Mouse (Mus musculus): ENCODE measurements around the gene Plcl2.

- TF ChIP-seq CTCF (IDR thresholded peaks at IDR 0.05; ENCODE audit: control insufficient read depth, insufficient read depth, insufficient read length): no peak
- TF ChIP-seq MYOD1 (IDR thresholded peaks at IDR 0.05; ENCODE audit: control insufficient read depth, insufficient read length, low read depth): no peak
- no peak for TF ChIP-seq MAX (IDR thresholded peaks at IDR 0.05)
- TF ChIP-seq MYOG (IDR thresholded peaks at IDR 0.05; ENCODE audit: control insufficient read depth, extremely low read depth, insufficient read length): no peak
- no peak for TF ChIP-seq CEBPB (IDR thresholded peaks at IDR 0.05; ENCODE audit: low read depth)
- no peak for TF ChIP-seq FOSL1 (IDR thresholded peaks at IDR 0.05; ENCODE audit: insufficient read depth, low read length, poor library complexity, severe bottlenecking)
These were observed 215.2 kb downstream of the Plcl2 start for GRCm38 (mm10) chr17:50724376-50724775.

All from C2C12 (cell line).